Mouse (Mus musculus): Measurements from ENCODE around the gene Pacsin1. TPM values are rescaled to one million over a fixed set of nuclear protein-coding genes. Genes with fewer than 3 reads are reported as not detected.
A peak's percentile ranks its signal among the peaks of the same experiment; 100 is the strongest.

Pacsin1 gene
- 3.4 and 3.6 TPM in 2 replicates for polyA plus RNA-seq (2016; fragmentation: Nextera tagmentation; extraction: Ambion mirVana)

GRCm38 (mm10) chr17:27655089-27656010 is at the start of gene Pacsin1:
Gene Pacsin1 (plus strand): TSS chr17:27655509.
- peak within 1 kb of the TSS; percentile 67 for H3K4me3 ChIP-seq
- H3K36me3 ChIP-seq: no peaks in the 10 kb centered on the region
- H3K9me3 ChIP-seq: no peaks in the 10 kb centered on the region
- H3K27me3 ChIP-seq (ENCODE audit: insufficient read depth, poor library complexity, severe bottlenecking): peaks cover 53% of the 10 kb centered on the region
- 2% methylated on average over 65 of the region's 65 CpGs for WGBS
- H3K4me1 ChIP-seq (replicated peaks): peaks cover 28% of the 10 kb centered on the region
- peak within 1 kb of the TSS; percentile 54 for H3K27ac ChIP-seq
- peak; percentile 55 for DNase-seq (ENCODE audit: low spot score)

- peaks cover 31% of the 10 kb centered on the region for H3K4me1 ChIP-seq (replicated peaks)
- 95% methylated on average over 7 of the region's 7 CpGs for WGBS
- no peaks in the 10 kb centered on the region for H3K27me3 ChIP-seq (ENCODE audit: insufficient read depth, poor library complexity, severe bottlenecking)
- H3K9me3 ChIP-seq: no peaks in the 10 kb centered on the region
- no peak for DNase-seq (ENCODE audit: low spot score)
- H3K4me3 ChIP-seq: no peak overlapping the region
- H3K27ac ChIP-seq: no peak overlapping the region
- H3K36me3 ChIP-seq: peaks cover 40% of the 10 kb centered on the region
Measured at GRCm38 (mm10) chr17:27609576-27609975, 45.7 kb upstream of the Pacsin1 start.

GRCm38 (mm10) chr17:27610679-27611518 is 44.4 kb upstream of the Pacsin1 start:
- H3K4me1 ChIP-seq (replicated peaks): peaks cover 34% of the 10 kb centered on the region
- DNase-seq (ENCODE audit: low spot score): no peak
- H3K36me3 ChIP-seq: peaks cover 41% of the 10 kb centered on the region
- WGBS: 89% methylated on average over 10 of the region's 10 CpGs
- H3K4me3 ChIP-seq: no peak overlapping the region
- no peaks in the 10 kb centered on the region for H3K9me3 ChIP-seq
- no peaks in the 10 kb centered on the region for H3K27me3 ChIP-seq (ENCODE audit: insufficient read depth, poor library complexity, severe bottlenecking)
- no peak overlapping the region for H3K27ac ChIP-seq

GRCm38 (mm10) chr17:27611519-27611884 is 43.8 kb upstream of the Pacsin1 start:
- H3K27me3 ChIP-seq (ENCODE audit: insufficient read depth, poor library complexity, severe bottlenecking): no peaks in the 10 kb centered on the region
- no peak for DNase-seq (ENCODE audit: low spot score)
- 76% methylated on average over 3 of the region's 3 CpGs for WGBS
- H3K36me3 ChIP-seq: peaks cover 38% of the 10 kb centered on the region
- H3K4me1 ChIP-seq (replicated peaks): peaks cover 30% of the 10 kb centered on the region
- H3K4me3 ChIP-seq: no peak overlapping the region
- peaks cover under 1% of the 10 kb centered on the region; the same call in 1 of the 2 replicates for H3K9me3 ChIP-seq
- H3K27ac ChIP-seq: no peak overlapping the region

- Histone ChIP-seq H3K9me3 (peaks cover 5% of the 10 kb centered on the region; the same call in 1 of the 2 replicates), H3K27ac (no peak overlapping the region), H3K4me1 (replicated peaks) (peaks cover 30% of the 10 kb centered on the region), H3K36me3 (peaks cover 43% of the 10 kb centered on the region), H3K4me3 (no peak overlapping the region), H3K27me3 (ENCODE audit: insufficient read depth, poor library complexity, severe bottlenecking) (no peaks in the 10 kb centered on the region)
- WGBS: 79% methylated on average over 5 of the region's 5 CpGs
- DNase-seq (ENCODE audit: low spot score): no peak
Measured at GRCm38 (mm10) chr17:27611994-27612393, 43.3 kb upstream of the Pacsin1 start.

- Histone ChIP-seq H3K27ac (no peak overlapping the region), H3K27me3 (ENCODE audit: insufficient read depth, poor library complexity, severe bottlenecking) (no peaks in the 10 kb centered on the region), H3K9me3 (peaks cover 16% of the 10 kb centered on the region), H3K4me1 (replicated peaks) (peaks cover 30% of the 10 kb centered on the region), H3K36me3 (peaks cover 47% of the 10 kb centered on the region), H3K4me3 (no peak overlapping the region)
- 84% methylated on average over 4 of the region's 4 CpGs for WGBS
- DNase-seq (ENCODE audit: low spot score): no peak
Measured at GRCm38 (mm10) chr17:27613016-27613415, 42.3 kb upstream of the Pacsin1 start.

GRCm38 (mm10) chr17:27615388-27615787 is 39.9 kb upstream of the Pacsin1 start:
- Histone ChIP-seq H3K9me3 (peaks cover 20% of the 10 kb centered on the region), H3K4me1 (replicated peaks) (peaks cover 33% of the 10 kb centered on the region), H3K27me3 (ENCODE audit: insufficient read depth, poor library complexity, severe bottlenecking) (no peaks in the 10 kb centered on the region), H3K27ac (no peak overlapping the region), H3K4me3 (no peak overlapping the region), H3K36me3 (peaks cover 57% of the 10 kb centered on the region)
- DNase-seq (ENCODE audit: low spot score): no peak
- WGBS: 78% methylated on average over 7 of the region's 7 CpGs

GRCm38 (mm10) chr17:27621161-27621560 is 34.1 kb upstream of the Pacsin1 start:
- WGBS: 61% methylated on average over 8 of the region's 8 CpGs
- peak overlapping the region; percentile 97 for H3K4me3 ChIP-seq
- H3K27ac ChIP-seq: peak overlapping the region; percentile 100
- peaks cover 20% of the 10 kb centered on the region for H3K9me3 ChIP-seq
- no peaks in the 10 kb centered on the region for H3K27me3 ChIP-seq (ENCODE audit: insufficient read depth, poor library complexity, severe bottlenecking)
- DNase-seq (ENCODE audit: low spot score): no peak
- H3K4me1 ChIP-seq (replicated peaks): peaks cover 44% of the 10 kb centered on the region
- H3K36me3 ChIP-seq: peaks cover 40% of the 10 kb centered on the region

- Histone ChIP-seq H3K9me3 (peaks cover 15% of the 10 kb centered on the region), H3K36me3 (peaks cover 35% of the 10 kb centered on the region), H3K27ac (peak overlapping the region; percentile 100), H3K27me3 (ENCODE audit: insufficient read depth, poor library complexity, severe bottlenecking) (no peaks in the 10 kb centered on the region), H3K4me1 (replicated peaks) (peaks cover 50% of the 10 kb centered on the region), H3K4me3 (peak overlapping the region; percentile 97)
- WGBS: 4% methylated on average over 23 of the region's 23 CpGs
- peak; percentile 60 for DNase-seq (ENCODE audit: low spot score)
Measured at GRCm38 (mm10) chr17:27621705-27622531, 33.4 kb upstream of the Pacsin1 start.

- peak overlapping the region; percentile 97 for H3K4me3 ChIP-seq
- DNase-seq (ENCODE audit: low spot score): peak; percentile 78
- H3K9me3 ChIP-seq: peaks cover 7% of the 10 kb centered on the region
- WGBS: under 1% methylated on average over 76 of the region's 80 CpGs
- peak overlapping the region; percentile 100 for H3K27ac ChIP-seq
- H3K36me3 ChIP-seq: peaks cover 26% of the 10 kb centered on the region
- H3K4me1 ChIP-seq (replicated peaks): peaks cover 55% of the 10 kb centered on the region
- no peaks in the 10 kb centered on the region for H3K27me3 ChIP-seq (ENCODE audit: insufficient read depth, poor library complexity, severe bottlenecking)
Measured at GRCm38 (mm10) chr17:27622611-27623359, 32.5 kb upstream of the Pacsin1 start.

GRCm38 (mm10) chr17:27623360-27624326 is 31.7 kb upstream of the Pacsin1 start, which contains the start of gene Nudt3:
Gene Nudt3 (minus strand): TSS chr17:27623495.
- Histone ChIP-seq H3K27ac (peak within 1 kb of the TSS; percentile 100), H3K36me3 (peaks cover 21% of the 10 kb centered on the region), H3K9me3 (0 out of 2 replicates have a peak, but pooled peaks cover under 1% of the 10 kb centered on the region), H3K27me3 (ENCODE audit: insufficient read depth, poor library complexity, severe bottlenecking) (no peaks in the 10 kb centered on the region), H3K4me3 (peak within 1 kb of the TSS; percentile 97), H3K4me1 (replicated peaks) (peaks cover 55% of the 10 kb centered on the region)
- 9% methylated on average over 91 of the region's 91 CpGs for WGBS
- DNase-seq (ENCODE audit: low spot score): peak; percentile 89

Data from hindbrain, embryonic 10.5 days (tissue).